Mouse (Mus musculus) cerebellum, adult (tissue): ENCODE data around the gene Zcchc4.
"Not testable (repeated sequence)": the region's sequence is repeated elsewhere in the genome, so short reads cannot be mapped to it uniquely, and the experiment has no call there.

Experiments used
- ATAC-seq: cut with Nextera tagmentation; 2 replicates; pipeline ENCODE4 v1.9.2; 2017; ENCODE audit warnings: mild to moderate bottlenecking, moderate library complexity, mixed read lengths; ENCODE audit not compliant: insufficient number of reproducible peaks, low FRiP score, low TSS enrichment

Gene Zcchc4

GRCm38 (mm10) chr5:52775237-52775636, at the start of gene Zcchc4:
TSS of gene Zcchc4 (plus strand) at chr5:52775409.
- peak; percentile 52; the same call in 1 of the 2 replicates for ATAC-seq

GRCm38 (mm10) chr5:52727747-52728146, 47.5 kb upstream of the Zcchc4 start:
- ATAC-seq: no peak

- no peak for ATAC-seq
Measured at GRCm38 (mm10) chr5:52732811-52733210, 42.4 kb upstream of the Zcchc4 start.

- ATAC-seq: no peak
Measured at GRCm38 (mm10) chr5:52736046-52736445, 39.2 kb upstream of the Zcchc4 start.

- no peak for ATAC-seq
Measured at GRCm38 (mm10) chr5:52741391-52742111, 33.7 kb upstream of the Zcchc4 start, which contains the start of gene Pi4k2b. TSS of gene Pi4k2b (plus strand) at chr5:52741574.

- no peak for ATAC-seq
Measured at GRCm38 (mm10) chr5:52742112-52742813, 32.9 kb upstream of the Zcchc4 start.

- ATAC-seq: no peak
Measured at GRCm38 (mm10) chr5:52743231-52743630, 32.0 kb upstream of the Zcchc4 start.

GRCm38 (mm10) chr5:52746920-52747319, 28.3 kb upstream of the Zcchc4 start:
- no peak for ATAC-seq

GRCm38 (mm10) chr5:52748732-52749131, 26.5 kb upstream of the Zcchc4 start:
- ATAC-seq: no peak

- no peak for ATAC-seq
Measured at GRCm38 (mm10) chr5:52753146-52753545, 22.1 kb upstream of the Zcchc4 start.

- ATAC-seq: no peak
Measured at GRCm38 (mm10) chr5:52754196-52754595, 21.0 kb upstream of the Zcchc4 start.

GRCm38 (mm10) chr5:52755337-52755736, 19.9 kb upstream of the Zcchc4 start:
- ATAC-seq: no peak

GRCm38 (mm10) chr5:52755989-52756388, 19.2 kb upstream of the Zcchc4 start:
- ATAC-seq: no peak

- no peak for ATAC-seq
Measured at GRCm38 (mm10) chr5:52762586-52762985, 12.6 kb upstream of the Zcchc4 start.

- ATAC-seq: no peak
Measured at GRCm38 (mm10) chr5:52774267-52774666, 942 bp upstream of the Zcchc4 start.

- ATAC-seq: not testable (repeated sequence)
Measured at GRCm38 (mm10) chr5:52776466-52777354, 1.5 kb downstream of the Zcchc4 start.

- peak; percentile 96 for ATAC-seq
Measured at GRCm38 (mm10) chr5:52782523-52783250, 7.5 kb downstream of the Zcchc4 start.

- no peak for ATAC-seq
Measured at GRCm38 (mm10) chr5:52783251-52783620, 8.0 kb downstream of the Zcchc4 start.

- ATAC-seq: no peak
Measured at GRCm38 (mm10) chr5:52783957-52784356, 8.7 kb downstream of the Zcchc4 start.
